Mouse (Mus musculus) stomach, embryonic 15.5 days (tissue): ENCODE data around the gene Copa. TPM values are rescaled to one million over a fixed set of nuclear protein-coding genes. Genes with fewer than 3 reads are reported as not detected.
A peak's percentile ranks its signal among the peaks of the same experiment; 100 is the strongest.

Experiments used
- ATAC-seq: fragments of 200-750 bp; cut with Nextera tagmentation; 2 replicates; pipeline ENCODE4 v1.8.0; 2017; ENCODE audit warnings: low read depth, moderate number of reproducible peaks, moderate TSS enrichment; ENCODE audit not compliant: insufficient read depth, low FRiP score
- H3K27ac ChIP-seq: fragments of 300-500 bp; sonication (generic); 2 replicates; pipeline ENCODE4 v1.5.1; 2015; ENCODE audit warnings: mild to moderate bottlenecking, inconsistent platforms
- H3K27me3 ChIP-seq: fragments of 300-500 bp; sonication (generic); replicated peaks from 2 replicates; pipeline ENCODE4 v1.6.1; 2015; ENCODE audit warnings: inconsistent platforms
- H3K36me3 ChIP-seq: fragments of 300-500 bp; sonication (generic); 2 replicates; pipeline ENCODE4 v1.6.1; 2015; ENCODE audit warnings: inconsistent platforms
- H3K4me1 ChIP-seq: fragments of 300-500 bp; sonication (generic); 2 replicates; pipeline ENCODE4 v1.6.1; 2015; ENCODE audit warnings: inconsistent platforms
- H3K4me2 ChIP-seq: fragments of 300-500 bp; sonication (generic); 2 replicates; pipeline ENCODE4 v1.6.1; 2015; ENCODE audit warnings: mild to moderate bottlenecking, inconsistent platforms
- H3K4me3 ChIP-seq: fragments of 300-500 bp; sonication (generic); replicated peaks from 2 replicates; pipeline ENCODE4 v1.5.1; 2015; ENCODE audit warnings: inconsistent platforms
- H3K9ac ChIP-seq: fragments of 300-500 bp; sonication (generic); 2 replicates; pipeline ENCODE4 v1.6.1; 2015; ENCODE audit warnings: inconsistent platforms
- H3K9me3 ChIP-seq: fragments of 300-500 bp; sonication (generic); 2 replicates; pipeline ENCODE4 v1.6.1; 2016; ENCODE audit warnings: inconsistent platforms
- WGBS: fragments of 180-500 bp; shearing (Covaris S2); methylation state at CpG from one replicate; pipeline ENCODE4 v1.1.7; 2015; 5-methylcytosine and 5-hydroxymethylcytosine counted together
- polyA plus RNA-seq: library from polyadenylated mRNA; unstranded; fragments of >200 nt; fragmentation: Nextera tagmentation; extraction: Ambion mirVana; gene quantifications from 2 replicates; pipeline ENCODE4 v1.2.1, GENCODE M21; 2015

Copa gene
- polyA plus RNA-seq: 190 and 220 TPM in 2 replicates

DNA sequence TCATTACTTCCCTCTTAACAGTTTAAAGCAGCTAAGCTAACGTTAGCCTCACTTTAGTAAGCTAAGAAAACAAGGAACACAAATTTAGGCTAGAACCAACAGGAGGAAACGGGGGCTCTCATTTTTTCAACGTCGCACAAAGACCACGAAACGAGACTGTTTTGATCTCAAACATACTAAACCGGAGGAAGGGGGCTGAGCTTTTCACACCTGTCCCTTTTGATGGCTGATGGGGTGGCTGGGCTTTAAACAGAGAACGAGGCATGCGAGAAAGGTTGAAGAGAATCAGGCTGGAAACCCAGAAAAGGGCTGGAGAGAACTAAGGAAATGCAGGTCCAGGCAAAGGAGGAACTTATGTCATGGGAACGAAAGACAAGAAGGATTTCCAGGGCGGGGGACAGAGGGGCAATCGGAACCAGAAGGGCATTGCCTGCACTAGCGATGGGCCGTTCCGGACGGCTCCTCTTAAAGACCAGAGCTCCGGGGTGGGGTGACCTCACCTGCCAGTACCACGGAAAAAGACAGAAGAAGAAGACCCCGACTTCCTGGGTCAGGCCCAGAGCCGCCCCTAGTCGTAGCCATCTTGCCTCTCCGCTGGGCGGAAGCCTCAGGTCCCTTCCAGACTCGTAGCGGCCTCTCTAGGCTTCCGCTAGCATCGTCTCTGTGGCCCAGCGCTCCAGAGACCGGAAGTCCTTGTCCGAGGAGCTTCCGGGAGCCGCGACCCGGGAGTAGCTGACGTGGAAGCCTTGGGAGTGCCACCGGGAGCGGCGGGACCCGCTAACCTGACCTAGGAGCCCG, at the start of gene Copa, which contains the start of gene Ncstn:
Gene Copa (plus strand): TSS at position 429 of the 798 bp plus-strand sequence.
Gene Ncstn (minus strand): TSS at position 695 of the 798 bp plus-strand sequence.
- Histone ChIP-seq H3K4me1 (peaks cover 10% of the 10 kb centered on the region), H3K4me2 (peak within 1 kb of the TSS; percentile 55), H3K4me3 (peak within 1 kb of the TSS; percentile 81), H3K27ac (peak within 1 kb of the TSS; percentile 81), H3K9ac (peak within 1 kb of the TSS; percentile 70), H3K36me3 (peaks cover 17% of the 10 kb centered on the region), H3K27me3 (no peaks in the 10 kb centered on the region), H3K9me3 (no peaks in the 10 kb centered on the region)
- peak; percentile 96 for ATAC-seq
- WGBS: under 1% methylated on average over 40 of the region's 40 CpGs

DNA sequence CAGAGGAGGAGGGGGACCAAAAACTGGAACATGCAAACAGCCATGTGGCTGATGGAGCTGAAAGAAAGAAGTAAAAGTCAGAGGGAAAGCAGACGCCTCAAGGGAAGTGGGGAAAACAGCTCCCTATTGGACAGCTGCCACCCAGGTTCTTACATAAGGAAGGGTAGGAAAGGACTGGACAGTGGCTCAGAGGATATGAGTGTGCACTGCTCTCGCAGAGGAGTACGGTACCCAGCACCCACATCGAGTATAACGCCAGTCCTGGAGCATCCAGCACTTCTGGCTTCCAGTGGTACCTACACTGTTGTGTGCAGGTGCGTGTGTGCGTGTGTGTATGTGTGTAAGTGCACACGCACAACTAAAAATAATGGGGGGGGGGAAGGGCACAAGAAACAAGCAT, 35.9 kb upstream of the Copa start:
- Histone ChIP-seq H3K4me2 (no peak overlapping the region), H3K36me3 (no peaks in the 10 kb centered on the region), H3K27ac (no peak overlapping the region), H3K27me3 (no peaks in the 10 kb centered on the region), H3K9me3 (no peaks in the 10 kb centered on the region), H3K4me3 (no peak overlapping the region), H3K4me1 (no peaks in the 10 kb centered on the region), H3K9ac (no peak overlapping the region)
- no peak for ATAC-seq
- 70% methylated on average over 8 of the region's 8 CpGs for WGBS

DNA sequence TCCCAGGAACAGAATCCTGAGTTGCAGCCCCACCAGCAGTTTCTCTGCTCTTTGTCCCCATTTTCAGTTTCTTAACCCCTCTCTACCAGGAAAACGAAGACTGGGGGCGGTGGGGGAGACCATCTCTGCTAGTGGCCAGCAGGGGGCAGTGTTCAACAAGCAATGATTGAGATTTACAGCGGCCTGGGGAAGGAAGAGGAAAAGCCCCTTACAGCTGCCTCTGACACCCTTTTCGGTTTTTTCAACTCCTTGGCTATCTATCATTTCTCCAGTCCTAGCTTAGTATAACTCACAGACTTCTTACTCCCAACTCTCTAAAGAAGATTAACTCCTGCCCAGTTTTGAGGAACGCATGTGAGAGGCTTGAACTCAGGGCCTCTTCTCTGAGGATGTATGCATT, 35.4 kb upstream of the Copa start:
- Histone ChIP-seq H3K9ac (no peak overlapping the region), H3K27ac (no peak overlapping the region), H3K4me3 (no peak overlapping the region), H3K4me1 (no peaks in the 10 kb centered on the region), H3K27me3 (no peaks in the 10 kb centered on the region), H3K9me3 (no peaks in the 10 kb centered on the region), H3K36me3 (no peaks in the 10 kb centered on the region), H3K4me2 (no peak overlapping the region)
- ATAC-seq: 0 out of 2 replicates have a peak, but pooled peaks have one; percentile 9
- 8% methylated on average over 5 of the region's 5 CpGs for whole genome bisulfite sequencing

DNA sequence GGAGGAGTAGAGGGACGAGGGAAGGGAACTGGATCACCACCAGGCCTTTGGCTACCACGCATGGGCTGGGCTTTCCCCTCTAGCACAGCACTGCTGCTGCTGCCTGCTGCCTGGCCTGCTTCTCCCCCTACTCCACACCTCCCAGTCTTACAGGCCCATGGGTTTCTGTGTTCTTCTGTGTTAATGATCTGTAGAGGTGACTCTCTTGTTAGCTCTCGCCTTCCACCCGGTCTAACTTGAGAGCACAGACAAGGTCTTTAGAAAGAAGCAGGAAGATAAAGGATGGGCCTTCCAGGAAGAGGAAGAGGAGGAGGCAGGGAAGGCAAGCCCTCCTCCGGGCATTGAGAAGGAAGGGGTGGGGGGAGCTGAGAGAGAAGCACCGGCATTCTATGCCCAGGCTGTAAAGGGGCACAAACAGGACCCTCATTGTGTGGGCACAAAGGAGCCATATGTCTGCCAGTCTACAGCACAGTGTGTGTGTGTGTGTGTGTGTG, 34.0 kb upstream of the Copa start:
- H3K36me3 ChIP-seq: no peaks in the 10 kb centered on the region
- H3K4me1 ChIP-seq: no peaks in the 10 kb centered on the region
- WGBS: 32% methylated on average over 6 of the region's 6 CpGs
- no peaks in the 10 kb centered on the region for H3K9me3 ChIP-seq
- ATAC-seq: peak; percentile 30; the same call in 1 of the 2 replicates
- H3K4me2 ChIP-seq: peak overlapping the region; percentile 13; the same call in 1 of the 2 replicates
- H3K27me3 ChIP-seq: peaks cover 13% of the 10 kb centered on the region
- H3K27ac ChIP-seq: 0 out of 2 replicates have a peak overlapping the region, but pooled peaks have one; percentile 48
- no peak overlapping the region for H3K9ac ChIP-seq
- H3K4me3 ChIP-seq: no peak overlapping the region

DNA sequence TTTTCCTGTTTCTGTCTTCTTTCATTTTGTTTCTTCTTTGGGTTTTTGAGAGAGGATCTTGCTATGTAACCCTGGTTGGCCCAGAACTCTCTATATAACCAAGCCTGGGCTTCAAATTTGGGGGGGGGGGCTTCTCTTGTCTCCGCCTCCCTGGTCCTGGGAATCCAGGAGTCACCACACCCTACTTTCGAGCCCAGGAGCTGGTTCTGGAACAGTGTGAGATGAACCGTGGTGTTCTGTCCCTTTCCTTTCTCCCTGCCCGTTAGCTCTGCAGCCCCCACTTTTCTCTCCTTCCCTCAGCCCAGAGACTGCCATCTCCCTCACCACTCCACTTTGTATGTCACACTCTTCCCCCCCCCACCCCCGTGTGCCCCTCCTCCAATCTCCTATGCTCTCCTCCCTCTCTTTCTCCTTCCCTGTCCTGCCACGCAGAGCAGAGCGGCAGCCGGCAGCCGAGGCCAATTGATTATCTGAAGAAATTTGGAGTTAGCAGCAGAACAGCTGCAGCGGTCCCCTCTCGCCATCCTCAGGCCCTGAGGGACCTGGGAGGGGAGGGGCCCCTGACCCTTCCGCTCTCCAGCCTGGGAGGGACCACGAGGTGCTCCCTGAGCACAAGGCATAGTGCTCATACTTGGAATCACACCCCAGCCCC, 33.1 kb upstream of the Copa start:
- Histone ChIP-seq H3K9me3 (no peaks in the 10 kb centered on the region), H3K4me3 (no peak overlapping the region), H3K36me3 (no peaks in the 10 kb centered on the region), H3K9ac (no peak overlapping the region), H3K4me1 (peaks cover 6% of the 10 kb centered on the region; the same call in 1 of the 2 replicates), H3K4me2 (no peak overlapping the region), H3K27me3 (peaks cover 22% of the 10 kb centered on the region), H3K27ac (no peak overlapping the region)
- no peak for ATAC-seq
- 32% methylated on average over 13 of the region's 13 CpGs for WGBS

DNA sequence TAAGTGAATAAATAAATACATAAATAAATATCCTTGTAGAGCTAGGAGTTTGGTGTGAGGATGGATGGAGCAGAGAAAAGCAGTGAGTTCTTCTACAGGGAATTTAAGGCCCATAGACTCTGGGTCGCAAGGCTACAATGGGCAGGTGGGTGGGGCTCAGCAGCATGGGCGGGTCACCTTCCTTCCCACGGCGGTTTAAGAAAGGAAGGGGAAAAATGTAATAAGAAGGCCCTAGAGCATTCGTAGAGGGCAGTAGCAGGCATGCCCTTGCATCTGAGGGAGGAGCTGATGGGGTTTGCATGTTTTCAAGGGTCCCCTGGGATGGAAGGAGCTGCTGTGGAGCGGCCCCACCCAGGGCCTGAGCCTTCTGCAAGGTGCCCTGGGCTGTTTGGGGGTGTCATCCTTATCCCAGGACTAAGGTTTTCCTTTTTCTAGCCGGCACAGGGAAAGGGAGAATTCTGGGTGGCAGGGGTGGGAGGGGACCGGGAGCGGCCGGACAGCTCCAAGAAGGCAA, 29.5 kb upstream of the Copa start:
- Histone ChIP-seq H3K9me3 (no peaks in the 10 kb centered on the region), H3K36me3 (no peaks in the 10 kb centered on the region), H3K4me2 (no peak overlapping the region), H3K4me1 (peaks cover 6% of the 10 kb centered on the region; the same call in 1 of the 2 replicates), H3K27ac (no peak overlapping the region), H3K9ac (no peak overlapping the region), H3K27me3 (peaks cover 37% of the 10 kb centered on the region), H3K4me3 (no peak overlapping the region)
- 14% methylated on average over 10 of the region's 10 CpGs for WGBS
- ATAC-seq: no peak

DNA sequence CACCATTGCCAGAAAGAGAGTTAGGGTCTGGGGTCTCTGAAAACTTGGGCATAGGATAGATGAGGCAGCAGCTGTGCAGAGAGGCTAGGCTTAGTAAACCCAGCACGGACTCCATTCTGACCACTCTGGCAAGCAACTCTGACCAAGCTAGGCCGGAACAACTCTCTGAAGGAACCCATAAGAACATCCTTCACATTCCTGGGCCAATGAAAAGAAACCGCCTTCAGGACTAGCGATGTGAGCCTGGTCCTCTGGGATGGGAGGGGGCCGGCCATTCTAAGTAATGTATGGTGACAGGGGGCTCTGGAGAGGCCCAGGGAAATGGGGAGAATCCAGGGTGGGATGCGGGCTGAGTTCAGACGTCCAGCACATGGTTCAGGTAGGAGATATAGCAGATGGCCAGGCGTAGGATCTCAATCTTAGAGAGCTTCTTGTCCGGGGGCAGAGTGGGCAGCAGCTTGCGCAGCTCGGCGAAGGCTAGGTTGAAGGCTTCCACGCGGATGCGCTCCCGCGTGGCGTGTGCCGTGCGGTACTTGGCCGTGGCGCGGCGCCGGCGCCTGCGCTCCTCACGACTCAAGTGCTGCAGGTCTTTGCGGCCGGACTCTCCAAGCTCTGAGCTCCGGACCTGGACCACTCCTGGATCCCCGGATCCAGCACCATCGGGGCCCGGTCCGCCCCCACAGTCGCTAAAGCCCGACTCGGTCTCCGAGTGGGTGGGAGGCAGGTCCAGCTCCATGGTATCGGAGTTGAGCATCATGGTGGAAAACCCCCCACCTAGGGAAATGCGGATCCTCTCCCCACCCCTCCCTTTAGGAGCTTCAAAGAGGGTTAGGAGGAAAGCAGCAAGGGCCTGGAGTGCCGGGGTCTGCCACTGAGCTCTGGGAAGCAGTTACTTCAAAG, 28.5 kb upstream of the Copa start:
- Histone ChIP-seq H3K27ac (no peak overlapping the region), H3K9me3 (no peaks in the 10 kb centered on the region), H3K9ac (no peak overlapping the region), H3K4me3 (peak overlapping the region; percentile 32), H3K27me3 (peaks cover 37% of the 10 kb centered on the region), H3K4me1 (peaks cover 6% of the 10 kb centered on the region; the same call in 1 of the 2 replicates), H3K36me3 (no peaks in the 10 kb centered on the region), H3K4me2 (peak overlapping the region; percentile 58)
- no peak for ATAC-seq
- WGBS: 6% methylated on average over 42 of the region's 42 CpGs

DNA sequence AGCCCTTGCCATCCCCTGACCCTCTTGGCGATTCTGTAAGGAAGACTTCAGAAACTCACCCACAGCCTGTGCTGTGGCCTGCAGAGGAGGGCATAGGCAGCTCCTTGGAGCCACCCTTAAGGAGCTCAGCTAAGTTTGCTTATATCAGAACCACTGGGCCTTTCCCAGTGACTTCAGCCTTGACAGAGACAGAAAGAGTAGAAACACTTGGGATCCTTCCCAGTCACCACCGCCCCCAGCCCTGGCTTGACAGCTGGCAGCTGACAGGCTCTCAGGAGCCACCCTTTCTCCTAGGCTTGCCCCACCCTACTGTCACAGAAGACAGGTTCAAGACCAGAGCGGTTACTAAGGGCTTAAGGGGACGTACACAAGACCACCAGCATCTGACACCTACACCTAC, 26.1 kb upstream of the Copa start:
- WGBS: 61% methylated on average over 4 of the region's 4 CpGs
- no peaks in the 10 kb centered on the region for H3K36me3 ChIP-seq
- no peak overlapping the region for H3K4me2 ChIP-seq
- peaks cover 6% of the 10 kb centered on the region; the same call in 1 of the 2 replicates for H3K4me1 ChIP-seq
- H3K27me3 ChIP-seq: peaks cover 37% of the 10 kb centered on the region
- H3K4me3 ChIP-seq: no peak overlapping the region
- ATAC-seq: no peak
- H3K27ac ChIP-seq: no peak overlapping the region
- H3K9ac ChIP-seq: no peak overlapping the region
- no peaks in the 10 kb centered on the region for H3K9me3 ChIP-seq

DNA sequence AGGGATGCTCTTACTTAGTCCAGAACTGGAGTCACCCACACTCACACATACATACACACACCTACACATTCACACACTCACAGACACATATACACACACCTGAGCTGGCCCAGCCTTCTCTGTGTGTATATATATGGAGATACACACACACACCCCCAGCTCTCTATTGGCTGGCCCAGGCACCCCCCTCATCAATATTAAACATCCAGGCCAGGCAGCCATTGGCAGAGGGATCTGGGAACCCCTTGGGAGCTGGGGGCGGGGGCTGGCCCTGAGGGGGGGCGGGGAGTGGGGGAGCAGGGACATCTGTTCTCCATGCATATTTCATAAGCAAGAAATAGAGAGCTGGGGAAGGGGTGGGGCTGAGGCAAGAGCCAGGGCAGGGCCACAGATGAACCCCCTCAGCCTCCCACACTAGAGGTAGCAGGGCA, 24.8 kb upstream of the Copa start, which contains the start of gene Nhlh1:
Gene Nhlh1 (minus strand): TSS at position 83 of the 431 bp plus-strand sequence.
- no peaks in the 10 kb centered on the region for H3K36me3 ChIP-seq
- no peak within 1 kb of the TSS for H3K4me2 ChIP-seq
- 26% methylated on average over 2 of the region's 2 CpGs for WGBS
- peaks cover 6% of the 10 kb centered on the region; the same call in 1 of the 2 replicates for H3K4me1 ChIP-seq
- no peaks in the 10 kb centered on the region for H3K9me3 ChIP-seq
- no peak for ATAC-seq
- no peak within 1 kb of the TSS for H3K4me3 ChIP-seq
- no peak within 1 kb of the TSS for H3K27ac ChIP-seq
- H3K27me3 ChIP-seq: peaks cover 32% of the 10 kb centered on the region
- no peak within 1 kb of the TSS for H3K9ac ChIP-seq

DNA sequence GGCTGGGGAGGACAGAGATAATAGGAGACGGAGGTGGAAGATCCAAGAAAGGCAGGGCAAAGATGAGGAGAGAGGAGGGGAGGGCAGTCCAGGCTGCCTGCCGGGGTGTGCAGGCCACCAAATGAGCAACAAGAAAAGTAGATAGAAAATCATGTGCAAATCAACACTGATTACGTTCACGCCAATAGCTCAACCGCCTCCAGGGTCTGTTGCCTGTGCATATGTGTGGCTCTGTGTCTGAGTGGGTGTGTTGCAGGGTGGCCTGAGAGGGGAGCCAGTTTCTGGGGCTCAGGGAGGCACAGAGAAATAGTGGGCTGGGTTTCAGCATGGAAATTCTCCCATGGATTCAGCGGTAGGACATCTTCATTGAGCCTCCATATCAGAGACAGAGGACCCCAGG, 24.0 kb upstream of the Copa start:
- Histone ChIP-seq H3K4me3 (no peak overlapping the region), H3K27ac (no peak overlapping the region), H3K27me3 (peaks cover 24% of the 10 kb centered on the region), H3K9me3 (no peaks in the 10 kb centered on the region), H3K4me2 (no peak overlapping the region), H3K9ac (no peak overlapping the region), H3K4me1 (peaks cover 6% of the 10 kb centered on the region; the same call in 1 of the 2 replicates), H3K36me3 (no peaks in the 10 kb centered on the region)
- no peak for ATAC-seq
- WGBS: 71% methylated on average over 6 of the region's 6 CpGs

DNA sequence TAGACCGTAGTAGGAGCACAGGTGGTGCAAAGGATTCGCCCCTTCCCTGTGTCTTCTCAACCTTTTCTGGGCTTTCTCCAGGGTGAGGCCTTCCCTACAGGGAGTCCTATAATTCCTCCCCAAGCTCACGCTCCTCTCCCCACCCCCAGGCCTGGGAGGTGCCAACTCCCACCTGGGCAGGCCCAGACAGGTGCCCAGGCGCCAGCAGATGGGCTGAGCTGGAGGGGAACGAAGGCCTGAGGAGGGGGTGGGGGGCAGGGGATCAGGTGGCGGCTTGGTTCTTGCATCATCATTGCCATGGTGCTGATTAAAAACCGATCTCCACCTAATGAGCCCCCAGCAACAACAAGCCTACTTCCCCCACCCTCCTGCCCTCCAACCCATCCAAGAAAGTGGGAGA, 23.5 kb upstream of the Copa start:
- Histone ChIP-seq H3K9ac (no peak overlapping the region), H3K4me2 (no peak overlapping the region), H3K9me3 (no peaks in the 10 kb centered on the region), H3K4me1 (peaks cover 3% of the 10 kb centered on the region; the same call in 1 of the 2 replicates), H3K4me3 (no peak overlapping the region), H3K27me3 (peaks cover 18% of the 10 kb centered on the region; the same call in 1 of the 2 replicates), H3K36me3 (no peaks in the 10 kb centered on the region), H3K27ac (no peak overlapping the region)
- ATAC-seq: no peak
- 63% methylated on average over 7 of the region's 7 CpGs for WGBS
